ENCODE assay signal across 9 mouse cellular contexts in the genomic region with DNA sequence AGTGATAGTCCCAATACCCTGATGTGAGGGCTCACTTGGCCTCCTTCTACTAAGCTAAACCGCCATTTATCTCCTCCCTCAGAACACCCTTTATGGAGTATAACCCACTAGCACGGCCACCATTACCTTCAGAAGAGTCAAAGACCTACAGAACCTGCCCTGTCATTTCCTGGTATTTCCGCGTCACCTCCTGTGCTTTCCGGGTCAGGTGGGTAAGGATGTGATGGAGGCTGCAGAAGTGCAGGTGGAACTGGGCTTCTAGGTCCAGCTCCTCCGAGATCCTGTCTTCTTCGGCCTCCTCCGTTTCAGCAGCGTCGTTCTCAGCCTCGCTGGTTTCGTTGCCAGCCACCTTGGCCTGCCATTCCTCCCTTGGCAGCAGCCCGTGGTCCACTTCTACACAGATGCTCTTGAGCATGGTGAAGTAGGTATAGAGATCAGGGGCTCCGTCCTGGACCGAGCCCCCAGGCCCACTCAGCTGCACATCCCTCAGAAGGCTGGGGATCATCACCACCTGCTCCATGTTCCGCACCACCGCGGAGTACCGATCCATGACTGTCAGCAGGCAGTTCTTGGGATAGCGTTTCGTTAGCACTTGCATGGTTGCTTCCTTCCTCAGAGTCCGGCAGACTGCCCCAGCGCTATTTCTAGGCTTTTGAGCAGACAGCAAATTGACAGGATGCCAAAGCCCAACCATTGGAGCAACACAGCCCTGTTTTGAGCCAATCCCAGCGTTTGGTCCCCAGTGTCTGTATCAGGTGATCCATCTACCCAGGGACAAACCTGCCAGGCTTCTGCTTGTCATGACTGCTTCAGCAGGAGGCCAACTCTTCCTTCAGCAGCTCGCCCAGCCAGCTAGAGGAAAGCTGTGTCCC. TPM values are rescaled to one million over a fixed set of nuclear protein-coding genes. Genes with fewer than 3 reads are reported as not detected.
DNase-seq lines count a peak whose midpoint lies in the region; ATAC-seq and TF ChIP-seq lines count a peak whose summit lies in the region.
"Had no signal": no experiment of that assay in that cellular context is flagged by ENCODE, and none has a peak within 500 bp of the region (broad histone marks: within the 10 kb centered on the region; RNA-seq: fewer than 3 reads in every experiment).

A gene (minus strand): TSS at position 825 of the 872 bp plus-strand sequence.

- DNase-seq in embryonic facial prominence, embryonic 14.5 days (ENCODE audit: low spot score) = peak; percentile 35
- no peak for DNase-seq in embryonic facial prominence, embryonic 10.5 days (ENCODE audit: low spot score)
- DNase-seq in R1 (ENCODE audit: low read depth, low spot score) = peak; percentile 70
- DNase-seq in cerebellum, postnatal 36 days = peak; percentile 92 to 97
- peak; percentile 92 for DNase-seq in layer of hippocampus, adult 9-11 months
- no peak for DNase-seq in thymus, postnatal 4 days

- H3K4me3 ChIP-seq in embryonic facial prominence, embryonic 14.5 days (ENCODE audit: low read depth, low read length) = no peak within 1 kb of the TSS
- H3K4me3 ChIP-seq in embryonic facial prominence, embryonic 10.5 days = no peak within 1 kb of the TSS
- H3K4me3 ChIP-seq in heart, embryonic 14.5 days (ENCODE audit: control insufficient read depth in 1 of 2, insufficient read depth in 1 of 2, low read depth in 1 of 2, low read length in 2 of 2) = no peak within 1 kb of the TSS
- H3K4me3 ChIP-seq in olfactory bulb, adult 2 months (ENCODE audit: insufficient read depth, low read depth, low read length) = peak within 1 kb of the TSS; percentile 27
- H3K4me3 ChIP-seq: embryonic facial prominence, embryonic 13.5 days had no signal

- no peak for ATAC-seq in embryonic facial prominence, embryonic 14.5 days (ENCODE audit: low read depth)
- ATAC-seq in heart, embryonic 14.5 days (ENCODE audit: insufficient number of reproducible peaks, insufficient read depth, low FRiP score, low read depth) = peak; percentile 23; the same call in 1 of the 2 replicates

- H3K27me3 ChIP-seq in embryonic facial prominence, embryonic 14.5 days (replicated peaks; ENCODE audit: control insufficient read depth, insufficient read depth, low read length) = no peaks in the 10 kb centered on the region
- H3K27me3 ChIP-seq in embryonic facial prominence, embryonic 10.5 days (replicated peaks; ENCODE audit: low read depth, poor library complexity, severe bottlenecking) = no peaks in the 10 kb centered on the region
- no peaks in the 10 kb centered on the region for H3K27me3 ChIP-seq in heart, embryonic 14.5 days (ENCODE audit: control insufficient read depth, insufficient read depth, low read length)
- H3K27me3 ChIP-seq: embryonic facial prominence, embryonic 13.5 days had no signal

- no peak within 1 kb of the TSS for H3K27ac ChIP-seq in embryonic facial prominence, embryonic 14.5 days (replicated peaks; ENCODE audit: low read depth, low read length)
- no peak within 1 kb of the TSS for H3K27ac ChIP-seq in embryonic facial prominence, embryonic 10.5 days (replicated peaks)
- H3K27ac ChIP-seq in heart, embryonic 14.5 days (replicated peaks in 1 of 2; ENCODE audit: control insufficient read depth in 1 of 2, insufficient read depth in 1 of 2, low read depth in 2 of 2, low read length in 2 of 2) = 0 out of 4 replicates have a peak within 1 kb of the TSS, but pooled peaks of 1 of the 2 experiments have one; percentile 24
- H3K27ac ChIP-seq in olfactory bulb, adult 2 months (ENCODE audit: insufficient read depth, low read depth, low read length) = no peak within 1 kb of the TSS
- H3K27ac ChIP-seq: embryonic facial prominence, embryonic 13.5 days had no signal

- TF ChIP-seq CTCF in olfactory bulb, adult 2 months (IDR thresholded peaks at IDR 0.05; ENCODE audit: insufficient read depth, low read depth, low read length) = no peak

- H3K9ac ChIP-seq in embryonic facial prominence, embryonic 14.5 days (ENCODE audit: low read depth, low read length) = no peak within 1 kb of the TSS
- H3K9ac ChIP-seq in heart, embryonic 14.5 days (ENCODE audit: low read length) = 0 out of 2 replicates have a peak within 1 kb of the TSS, but pooled peaks have one; percentile 31

- no peaks in the 10 kb centered on the region; the same call in 1 of the 2 replicates for H3K36me3 ChIP-seq in embryonic facial prominence, embryonic 14.5 days (ENCODE audit: control insufficient read depth, insufficient read depth, low read length)
- H3K36me3 ChIP-seq in embryonic facial prominence, embryonic 10.5 days (replicated peaks) = peaks cover 12% of the 10 kb centered on the region
- peaks cover 6% of the 10 kb centered on the region; the same call in 1 of the 2 replicates for H3K36me3 ChIP-seq in heart, embryonic 14.5 days (ENCODE audit: control insufficient read depth, insufficient read depth, low read length)

- no peak for TF ChIP-seq POLR2A in olfactory bulb, adult 2 months (IDR thresholded peaks at IDR 0.05; ENCODE audit: insufficient read depth, low read depth, low read length)

- 80% methylated on average over 25 of the region's 25 CpGs for WGBS in embryonic facial prominence, embryonic 14.5 days
- WGBS in embryonic facial prominence, embryonic 10.5 days = 82% methylated on average over 25 of the region's 25 CpGs
- 65% methylated on average over 25 of the region's 25 CpGs for WGBS in heart, embryonic 14.5 days
- WGBS in olfactory bulb, adult 2 months = 56% methylated on average over 25 of the region's 25 CpGs

- H3K9me3 ChIP-seq in embryonic facial prominence, embryonic 14.5 days (ENCODE audit: control insufficient read depth, low read length) = no peaks in the 10 kb centered on the region
- H3K9me3 ChIP-seq in embryonic facial prominence, embryonic 10.5 days = no peaks in the 10 kb centered on the region
- no peaks in the 10 kb centered on the region for H3K9me3 ChIP-seq in heart, embryonic 14.5 days (ENCODE audit: control insufficient read depth, low read length)
- H3K9me3 ChIP-seq: embryonic facial prominence, embryonic 13.5 days had no signal

- no peaks in the 10 kb centered on the region for H3K4me1 ChIP-seq in embryonic facial prominence, embryonic 14.5 days (ENCODE audit: control insufficient read depth, insufficient read depth, low read length)
- peaks cover 13% of the 10 kb centered on the region for H3K4me1 ChIP-seq in embryonic facial prominence, embryonic 10.5 days
- peaks cover 16 to 30% of the 10 kb centered on the region in 2 experiments for H3K4me1 ChIP-seq in heart, embryonic 14.5 days (ENCODE audit: control insufficient read depth in 2 of 2, insufficient read depth in 2 of 2, low read length in 2 of 2)
- peaks cover 12% of the 10 kb centered on the region; the same call in 1 of the 2 replicates for H3K4me1 ChIP-seq in olfactory bulb, adult 2 months (ENCODE audit: control insufficient read depth, insufficient read depth, low read length)

- H3K4me2 ChIP-seq in embryonic facial prominence, embryonic 14.5 days (ENCODE audit: low read depth, low read length) = no peak within 1 kb of the TSS
- peak within 1 kb of the TSS; percentile 41; the same call in 1 of the 2 replicates for H3K4me2 ChIP-seq in heart, embryonic 14.5 days (ENCODE audit: low read length)
- H3K4me2 ChIP-seq: embryonic facial prominence, embryonic 13.5 days had no signal

RNA-seq across cellular contexts. Expression of the gene that starts here (rescaled TPM):
- 1.3 and 3.5 TPM in 2 replicates for polyA plus RNA-seq in embryonic facial prominence, embryonic 14.5 days (2014; fragmentation: Nextera tagmentation; extraction: Ambion mirVana)
- 0.26 and 0.45 TPM in 2 replicates for polyA plus RNA-seq in embryonic facial prominence, embryonic 10.5 days (2016; fragmentation: Nextera tagmentation; extraction: Ambion mirVana)
- 0.57 and 1.6 TPM in 2 replicates for polyA plus RNA-seq in heart, embryonic 14.5 days (2014; fragmentation: Nextera tagmentation; extraction: Ambion mirVana)
- polyA plus RNA-seq in olfactory bulb, adult 2 months (2012; ENCODE audit: insufficient read depth, insufficient read length, low replicate concordance, missing spikeins) = not detected in 2 replicates

Comparison
In these comparisons a context has a peak if more than half of its experiments do, and no peak if none do; other contexts are left out.
1. DNase-seq: peak in embryonic facial prominence, embryonic 14.5 days (single experiment), R1 (single experiment), cerebellum, postnatal 36 days (2 of 2) and layer of hippocampus, adult 9-11 months (single experiment); none in embryonic facial prominence, embryonic 10.5 days (single experiment) and thymus, postnatal 4 days (single experiment).